In genomic region chr5:151642102-151642501, GRCm38 (mm10) we compare ENCODE assay signal across 23 mouse cellular contexts. TPM values are rescaled to one million over a fixed set of nuclear protein-coding genes. Genes with fewer than 3 reads are reported as not detected.
DNase-seq lines count a peak whose midpoint lies in the region; ATAC-seq and TF ChIP-seq lines count a peak whose summit lies in the region.
"Had no signal": no experiment of that assay in that cellular context is flagged by ENCODE, and none has a peak within 500 bp of the region (broad histone marks: within the 10 kb centered on the region; RNA-seq: fewer than 3 reads in every experiment).

No protein-coding gene starts in this region.

- intact Hi-C loops in heart, postnatal 14 days (cut with DNase I) = no loop called here

- WGBS in heart, embryonic 15.5 days = 94% methylated on average over 1 of the region's 1 CpGs
- WGBS in limb, embryonic 11.5 days = 87% methylated on average over 1 of the region's 1 CpGs
- WGBS in limb, embryonic 10.5 days = 97% methylated on average over 1 of the region's 1 CpGs
- 95% methylated on average over 1 of the region's 1 CpGs for WGBS in spleen, adult 2 months

- no peak for TF ChIP-seq CTCF in spleen, adult 2 months (IDR thresholded peaks at IDR 0.05; ENCODE audit: extremely low read depth, insufficient read depth, insufficient read length, insufficient replicate concordance)

- ATAC-seq in heart, embryonic 15.5 days (replicated peaks; ENCODE audit: insufficient number of reproducible peaks, insufficient read depth, low FRiP score, low read depth) = 0 out of 2 replicates have a peak, but pooled peaks have one; percentile 10
- ATAC-seq in limb, embryonic 11.5 days (ENCODE audit: insufficient number of reproducible peaks, low FRiP score, low TSS enrichment, low read depth) = 0 out of 2 replicates have a peak, but pooled peaks have one; percentile 31
- no peak for ATAC-seq in erythroblast, adult 5-6 weeks (replicated peaks; ENCODE audit: low FRiP score, poor library complexity, severe bottlenecking)
- ATAC-seq: forebrain, postnatal 0 days; intestine, embryonic 16.5 days had no signal

- H3K36me3 ChIP-seq in heart, embryonic 15.5 days = peaks cover 60% of the 10 kb centered on the region
- peaks cover 41% of the 10 kb centered on the region for H3K36me3 ChIP-seq in limb, embryonic 11.5 days (ENCODE audit: control insufficient read depth, insufficient read depth, low read length)
- H3K36me3 ChIP-seq in limb, embryonic 10.5 days = peaks cover 74% of the 10 kb centered on the region
- H3K36me3 ChIP-seq in spleen, adult 2 months (ENCODE audit: control insufficient read depth, insufficient read depth, low read length) = peaks cover 20% of the 10 kb centered on the region

- TF ChIP-seq POLR2A in spleen, adult 2 months (IDR thresholded peaks at IDR 0.05; ENCODE audit: low read depth, low read length) = no peak

- no peak overlapping the region for H3K4me2 ChIP-seq in heart, embryonic 15.5 days
- no peak overlapping the region for H3K4me2 ChIP-seq in limb, embryonic 11.5 days (ENCODE audit: low read depth, severe bottlenecking)
- H3K4me2 ChIP-seq: embryonic facial prominence, embryonic 13.5 days; heart, embryonic 12.5 days had no signal

- H3K27ac ChIP-seq in heart, embryonic 15.5 days = no peak overlapping the region
- no peak overlapping the region for H3K27ac ChIP-seq in limb, embryonic 11.5 days (replicated peaks; ENCODE audit: low read depth, low read length)
- no peak overlapping the region for H3K27ac ChIP-seq in limb, embryonic 10.5 days
- 0 out of 2 replicates have a peak overlapping the region, but pooled peaks have one; percentile 22 for H3K27ac ChIP-seq in spleen, adult 2 months (ENCODE audit: insufficient read depth, low read length)
- H3K27ac ChIP-seq: embryonic facial prominence, embryonic 13.5 days had no signal

- no peak for DNase-seq in heart, postnatal 14 days
- no peak for DNase-seq in limb, embryonic 11.5 days (ENCODE audit: low spot score)
- DNase-seq in limb, embryonic 10.5 days (ENCODE audit: low spot score) = no peak
- no peak for DNase-seq in spleen, adult 2 months (ENCODE audit: low read depth in 1 of 2, low spot score in 2 of 2)
- DNase-seq in spleen, postnatal 36 days (ENCODE audit: low spot score in 2 of 2) = no peak
- DNase-seq: adrenal gland, adult 8-10 months; adrenal gland, postnatal 36 days; cerebellum, adult 11 months; cerebellum, adult 8-10 months; cerebellum, postnatal 14 days; embryo, embryonic 11 days; forebrain, postnatal 0 days; gastrocnemius, postnatal 25 days; heart, postnatal 4 days; kidney, adult 2 months had no signal

- no peak overlapping the region for H3K4me3 ChIP-seq in heart, embryonic 15.5 days
- no peak overlapping the region for H3K4me3 ChIP-seq in limb, embryonic 11.5 days (ENCODE audit: low read depth, low read length)
- H3K4me3 ChIP-seq in limb, embryonic 10.5 days = no peak overlapping the region
- H3K4me3 ChIP-seq in spleen, adult 2 months (ENCODE audit: extremely low read depth, insufficient read depth, insufficient read length) = no peak overlapping the region
- H3K4me3 ChIP-seq: embryonic facial prominence, embryonic 13.5 days; heart, embryonic 12.5 days had no signal

- no peak overlapping the region for H3K9ac ChIP-seq in heart, embryonic 15.5 days
- no peak overlapping the region for H3K9ac ChIP-seq in limb, embryonic 11.5 days (ENCODE audit: low read length)
- H3K9ac ChIP-seq: embryonic facial prominence, embryonic 13.5 days; forebrain, postnatal 0 days; heart, embryonic 12.5 days had no signal

- H3K9me3 ChIP-seq in heart, embryonic 15.5 days (replicated peaks) = no peaks in the 10 kb centered on the region
- peaks cover 3% of the 10 kb centered on the region; the same call in 1 of the 2 replicates for H3K9me3 ChIP-seq in limb, embryonic 11.5 days (ENCODE audit: control insufficient read depth, low read length)
- no peaks in the 10 kb centered on the region; the same call in 1 of the 2 replicates for H3K9me3 ChIP-seq in limb, embryonic 10.5 days (replicated peaks)
- H3K9me3 ChIP-seq: embryonic facial prominence, embryonic 13.5 days; heart, embryonic 12.5 days had no signal

- no peaks in the 10 kb centered on the region for H3K4me1 ChIP-seq in heart, embryonic 15.5 days (replicated peaks)
- H3K4me1 ChIP-seq in limb, embryonic 11.5 days (ENCODE audit: control insufficient read depth, insufficient read depth, low read length) = no peaks in the 10 kb centered on the region
- H3K4me1 ChIP-seq in limb, embryonic 10.5 days = no peaks in the 10 kb centered on the region
- peaks cover 9% of the 10 kb centered on the region; the same call in 1 of the 2 replicates for H3K4me1 ChIP-seq in spleen, adult 2 months (ENCODE audit: control insufficient read depth, insufficient read depth, insufficient read length)
- H3K4me1 ChIP-seq: embryonic facial prominence, embryonic 13.5 days; heart, embryonic 12.5 days had no signal

- H3K27me3 ChIP-seq in heart, embryonic 15.5 days = no peaks in the 10 kb centered on the region
- H3K27me3 ChIP-seq in limb, embryonic 11.5 days (ENCODE audit: control insufficient read depth, insufficient read depth, low read length) = no peaks in the 10 kb centered on the region
- no peaks in the 10 kb centered on the region for H3K27me3 ChIP-seq in limb, embryonic 10.5 days (ENCODE audit: low read depth, poor library complexity, severe bottlenecking)
- H3K27me3 ChIP-seq in spleen, adult 2 months (ENCODE audit: control insufficient read depth, insufficient read depth, low read length) = no peaks in the 10 kb centered on the region
- H3K27me3 ChIP-seq: embryonic facial prominence, embryonic 13.5 days; heart, embryonic 12.5 days had no signal

RNA-seq across cellular contexts. Expression of gene Rfc3, which starts 8.9 kb away (rescaled TPM):
- 38.7 and 48.3 TPM in 2 replicates for polyA plus RNA-seq in heart, embryonic 15.5 days (2015; fragmentation: Nextera tagmentation; extraction: Ambion mirVana)
- 1 to 10 TPM; 5.3 to 6.0 TPM for total RNA-seq in heart, postnatal 14 days (2021)
- 167 and 168 TPM in 2 replicates for polyA plus RNA-seq in limb, embryonic 11.5 days (2014; fragmentation: Nextera tagmentation; extraction: Ambion mirVana)
- 164 and 167 TPM in 2 replicates for polyA plus RNA-seq in limb, embryonic 10.5 days (2016; fragmentation: Nextera tagmentation; extraction: Ambion mirVana)
- 5.7 and 6.8 TPM in 2 replicates for polyA plus RNA-seq in spleen, adult 2 months (2012; rRNA removed)
- total RNA-seq in erythroblast, adult 5-6 weeks (2015; ENCODE audit: low replicate concordance) = 11.3 and 35.9 TPM in 2 replicates
- total RNA-seq in erythroblast, adult 5-6 weeks (2017; ENCODE audit: low replicate concordance) = 19.4 and 19.6 TPM in 2 replicates

RNA-seq across cellular contexts. Expression of gene Vmn2r18, which starts 36.3 kb away (rescaled TPM):
- polyA plus RNA-seq in heart, embryonic 15.5 days (2015; fragmentation: Nextera tagmentation; extraction: Ambion mirVana) = not detected in 2 replicates
- not detected for total RNA-seq in heart, postnatal 14 days (2021)
- 0.07 and 0.11 TPM in 2 replicates for polyA plus RNA-seq in limb, embryonic 11.5 days (2014; fragmentation: Nextera tagmentation; extraction: Ambion mirVana)
- polyA plus RNA-seq in limb, embryonic 10.5 days (2016; fragmentation: Nextera tagmentation; extraction: Ambion mirVana) = 0.06 and 0.11 TPM in 2 replicates
- not detected in 2 replicates for polyA plus RNA-seq in spleen, adult 2 months (2012; rRNA removed)
- not detected in 2 replicates for total RNA-seq in erythroblast, adult 5-6 weeks (2015; ENCODE audit: low replicate concordance)
- not detected in 2 replicates for total RNA-seq in erythroblast, adult 5-6 weeks (2017; ENCODE audit: low replicate concordance)
- total RNA-seq: adrenal gland, adult 8-10 months; adrenal gland, postnatal 36 days; forebrain, postnatal 0 days; gastrocnemius, adult 18-20 months; gastrocnemius, postnatal 25 days; heart, adult 8-10 months; heart, postnatal 4 days had no signal
- polyA plus RNA-seq: embryonic facial prominence, embryonic 13.5 days; heart, embryonic 12.5 days; heart, postnatal 0 days; intestine, embryonic 16.5 days; kidney, adult 2 months had no signal
